Mouse (Mus musculus): ENCODE measurements around the gene Zcchc10. TPM values are rescaled to one million over a fixed set of nuclear protein-coding genes. Genes with fewer than 3 reads are reported as not detected.
"Not testable (repeated sequence)": the region's sequence is repeated elsewhere in the genome, so short reads cannot be mapped to it uniquely, and the experiment has no call there.

Zcchc10 gene
- polyA plus RNA-seq, 1 experiment from 2014 or later = 24.0 TPM

- ATAC-seq (ENCODE audit: insufficient number of reproducible peaks, insufficient read depth, low FRiP score, low read depth) = no peak
- Histone ChIP-seq H3K27me3 (ENCODE audit: control insufficient read depth, insufficient read depth, low read length) (no peaks in the 10 kb centered on the region), H3K9ac (replicated peaks; ENCODE audit: low read depth, low read length) (no peak overlapping the region), H3K36me3 (ENCODE audit: control insufficient read depth, insufficient read depth, low read length) (peaks cover 51% of the 10 kb centered on the region), H3K4me1 (ENCODE audit: control insufficient read depth, insufficient read depth, low read length) (0 out of 2 replicates have a peak, but pooled peaks cover under 1% of the 10 kb centered on the region), H3K9me3 (ENCODE audit: control insufficient read depth, low read depth, low read length) (no peaks in the 10 kb centered on the region), H3K27ac (ENCODE audit: low read length) (no peak overlapping the region), H3K4me2 (replicated peaks; ENCODE audit: low read depth, low read length) (no peak overlapping the region), H3K4me3 (ENCODE audit: low read depth, low read length) (no peak overlapping the region)
- WGBS = 79% methylated on average over 7 of the region's 7 CpGs
These were observed 5.8 kb downstream of the Zcchc10 start for GRCm38 (mm10) chr11:53330325-53330724.

- Histone ChIP-seq H3K4me1 (ENCODE audit: control insufficient read depth, insufficient read depth, low read length) (no peaks in the 10 kb centered on the region), H3K36me3 (ENCODE audit: control insufficient read depth, insufficient read depth, low read length) (peaks cover 51% of the 10 kb centered on the region), H3K27ac (ENCODE audit: low read length) (no peak overlapping the region), H3K4me2 (replicated peaks; ENCODE audit: low read depth, low read length) (no peak overlapping the region), H3K9me3 (ENCODE audit: control insufficient read depth, low read depth, low read length) (no peaks in the 10 kb centered on the region), H3K9ac (replicated peaks; ENCODE audit: low read depth, low read length) (no peak overlapping the region), H3K4me3 (ENCODE audit: low read depth, low read length) (no peak overlapping the region), H3K27me3 (ENCODE audit: control insufficient read depth, insufficient read depth, low read length) (no peaks in the 10 kb centered on the region)
- WGBS = 95% methylated on average over 6 of the region's 6 CpGs
- no peak for ATAC-seq (ENCODE audit: insufficient number of reproducible peaks, insufficient read depth, low FRiP score, low read depth)
These were observed 6.6 kb downstream of the Zcchc10 start for GRCm38 (mm10) chr11:53331121-53331520.

- Histone ChIP-seq H3K4me1 (ENCODE audit: control insufficient read depth, insufficient read depth, low read length) (no peaks in the 10 kb centered on the region), H3K27me3 (ENCODE audit: control insufficient read depth, insufficient read depth, low read length) (no peaks in the 10 kb centered on the region), H3K9me3 (ENCODE audit: control insufficient read depth, low read depth, low read length) (no peaks in the 10 kb centered on the region), H3K4me2 (replicated peaks; ENCODE audit: low read depth, low read length) (no peak overlapping the region), H3K36me3 (ENCODE audit: control insufficient read depth, insufficient read depth, low read length) (peaks cover 48% of the 10 kb centered on the region), H3K27ac (ENCODE audit: low read length) (no peak overlapping the region), H3K9ac (replicated peaks; ENCODE audit: low read depth, low read length) (no peak overlapping the region), H3K4me3 (ENCODE audit: low read depth, low read length) (no peak overlapping the region)
- ATAC-seq (ENCODE audit: insufficient number of reproducible peaks, insufficient read depth, low FRiP score, low read depth) = no peak
- 87% methylated on average over 14 of the region's 14 CpGs for WGBS
These were observed 7.7 kb downstream of the Zcchc10 start for GRCm38 (mm10) chr11:53332076-53332680.

- Histone ChIP-seq H3K27ac (ENCODE audit: low read length) (no peak overlapping the region), H3K4me3 (ENCODE audit: low read depth, low read length) (no peak overlapping the region), H3K9me3 (ENCODE audit: control insufficient read depth, low read depth, low read length) (no peaks in the 10 kb centered on the region), H3K27me3 (ENCODE audit: control insufficient read depth, insufficient read depth, low read length) (no peaks in the 10 kb centered on the region), H3K9ac (replicated peaks; ENCODE audit: low read depth, low read length) (no peak overlapping the region), H3K36me3 (ENCODE audit: control insufficient read depth, insufficient read depth, low read length) (peaks cover 20% of the 10 kb centered on the region; the same call in 1 of the 2 replicates), H3K4me1 (ENCODE audit: control insufficient read depth, insufficient read depth, low read length) (no peaks in the 10 kb centered on the region), H3K4me2 (replicated peaks; ENCODE audit: low read depth, low read length) (no peak overlapping the region)
- WGBS = 47% methylated on average over 3 of the region's 3 CpGs
- ATAC-seq (ENCODE audit: insufficient number of reproducible peaks, insufficient read depth, low FRiP score, low read depth) = no peak
These were observed 11.2 kb downstream of the Zcchc10 start for GRCm38 (mm10) chr11:53335505-53336181.

GRCm38 (mm10) chr11:53336182-53336571 is 11.7 kb downstream of the Zcchc10 start:
- Histone ChIP-seq H3K4me1 (ENCODE audit: control insufficient read depth, insufficient read depth, low read length) (no peaks in the 10 kb centered on the region), H3K4me3 (ENCODE audit: low read depth, low read length) (no peak overlapping the region), H3K27me3 (ENCODE audit: control insufficient read depth, insufficient read depth, low read length) (no peaks in the 10 kb centered on the region), H3K9ac (replicated peaks; ENCODE audit: low read depth, low read length) (no peak overlapping the region), H3K4me2 (replicated peaks; ENCODE audit: low read depth, low read length) (no peak overlapping the region), H3K27ac (ENCODE audit: low read length) (no peak overlapping the region), H3K36me3 (ENCODE audit: control insufficient read depth, insufficient read depth, low read length) (peaks cover 17% of the 10 kb centered on the region; the same call in 1 of the 2 replicates), H3K9me3 (ENCODE audit: control insufficient read depth, low read depth, low read length) (no peaks in the 10 kb centered on the region)
- ATAC-seq (ENCODE audit: insufficient number of reproducible peaks, insufficient read depth, low FRiP score, low read depth) = no peak

- Histone ChIP-seq H3K27ac (ENCODE audit: low read length) (no peak overlapping the region), H3K36me3 (ENCODE audit: control insufficient read depth, insufficient read depth, low read length) (peaks cover 9% of the 10 kb centered on the region; the same call in 1 of the 2 replicates), H3K9ac (replicated peaks; ENCODE audit: low read depth, low read length) (no peak overlapping the region), H3K4me3 (ENCODE audit: low read depth, low read length) (no peak overlapping the region), H3K27me3 (ENCODE audit: control insufficient read depth, insufficient read depth, low read length) (no peaks in the 10 kb centered on the region), H3K4me2 (replicated peaks; ENCODE audit: low read depth, low read length) (no peak overlapping the region), H3K4me1 (ENCODE audit: control insufficient read depth, insufficient read depth, low read length) (no peaks in the 10 kb centered on the region), H3K9me3 (ENCODE audit: control insufficient read depth, low read depth, low read length) (no peaks in the 10 kb centered on the region)
- WGBS = 68% methylated on average over 1 of the region's 1 CpGs
- ATAC-seq (ENCODE audit: insufficient number of reproducible peaks, insufficient read depth, low FRiP score, low read depth) = no peak
These were observed 12.4 kb downstream of the Zcchc10 start for GRCm38 (mm10) chr11:53336924-53337323.

- H3K27me3 ChIP-seq (ENCODE audit: control insufficient read depth, insufficient read depth, low read length) = no peaks in the 10 kb centered on the region
- H3K9me3 ChIP-seq (ENCODE audit: control insufficient read depth, low read depth, low read length) = no peaks in the 10 kb centered on the region
- ATAC-seq (ENCODE audit: insufficient number of reproducible peaks, insufficient read depth, low FRiP score, low read depth) = no peak
- H3K9ac ChIP-seq (replicated peaks; ENCODE audit: low read depth, low read length) = no peak overlapping the region
- H3K4me3 ChIP-seq (ENCODE audit: low read depth, low read length) = no peak overlapping the region
- H3K27ac ChIP-seq (ENCODE audit: low read length) = no peak overlapping the region
- peaks cover 4% of the 10 kb centered on the region; the same call in 1 of the 2 replicates for H3K36me3 ChIP-seq (ENCODE audit: control insufficient read depth, insufficient read depth, low read length)
- WGBS = 72% methylated on average over 8 of the region's 8 CpGs
- H3K4me2 ChIP-seq (replicated peaks; ENCODE audit: low read depth, low read length) = no peak overlapping the region
- no peaks in the 10 kb centered on the region for H3K4me1 ChIP-seq (ENCODE audit: control insufficient read depth, insufficient read depth, low read length)
These were observed 13.2 kb downstream of the Zcchc10 start for GRCm38 (mm10) chr11:53337684-53338083.

- H3K9me3 ChIP-seq (ENCODE audit: control insufficient read depth, low read depth, low read length); H3K36me3 ChIP-seq (ENCODE audit: control insufficient read depth, insufficient read depth, low read length); H3K27ac ChIP-seq (ENCODE audit: low read length); H3K4me3 ChIP-seq (ENCODE audit: low read depth, low read length); H3K9ac ChIP-seq (replicated peaks; ENCODE audit: low read depth, low read length); H3K27me3 ChIP-seq (ENCODE audit: control insufficient read depth, insufficient read depth, low read length); ATAC-seq (ENCODE audit: insufficient number of reproducible peaks, insufficient read depth, low FRiP score, low read depth); H3K4me1 ChIP-seq (ENCODE audit: control insufficient read depth, insufficient read depth, low read length); H3K4me2 ChIP-seq (replicated peaks; ENCODE audit: low read depth, low read length): not testable (repeated sequence)
- WGBS = 77% methylated on average over 10 of the region's 10 CpGs
These were observed 16.5 kb downstream of the Zcchc10 start for GRCm38 (mm10) chr11:53341019-53341418.
